Comparison of ENCODE assay signal across 31 mouse cellular contexts in genomic region chr2:145982317-145983045, GRCm38 (mm10). TPM values are rescaled to one million over a fixed set of nuclear protein-coding genes. Genes with fewer than 3 reads are reported as not detected.
DNase-seq lines count a peak whose midpoint lies in the region; ATAC-seq and TF ChIP-seq lines count a peak whose summit lies in the region.
"Had no signal": no experiment of that assay in that cellular context is flagged by ENCODE, and none has a peak within 500 bp of the region (broad histone marks: within the 10 kb centered on the region; RNA-seq: fewer than 3 reads in every experiment).

No protein-coding gene starts in this region.

- peaks cover 34% of the 10 kb centered on the region for H3K4me1 ChIP-seq in forebrain, embryonic 12.5 days
- peaks cover 41% of the 10 kb centered on the region for H3K4me1 ChIP-seq in midbrain, embryonic 13.5 days (replicated peaks)
- H3K4me1 ChIP-seq in lung, postnatal 0 days (ENCODE audit: insufficient read depth, low read depth, low read length): no peaks in the 10 kb centered on the region
- H3K4me1 ChIP-seq: heart, embryonic 10.5 days; heart, embryonic 15.5 days; lung, embryonic 15.5 days; stomach, embryonic 15.5 days had no signal

- peak; percentile 53; the same call in 1 of the 2 replicates for ATAC-seq in forebrain, embryonic 12.5 days (ENCODE audit: low FRiP score)
- ATAC-seq in midbrain, embryonic 13.5 days: 0 out of 2 replicates have a peak, but pooled peaks have one; percentile 15
- ATAC-seq in activated CD4-positive, CD25-positive, alpha-beta regulatory T cell, adult 4 months: no peak
- ATAC-seq in lung, postnatal 0 days: no peak

- TF ChIP-seq POLR2A in brain, embryonic 14.5 days (IDR thresholded peaks at IDR 0.05; ENCODE audit: borderline replicate concordance, extremely low read depth, insufficient read depth, insufficient read length, poor library complexity, severe bottlenecking): no peak

- H3K9me3 ChIP-seq in forebrain, embryonic 12.5 days: no peaks in the 10 kb centered on the region
- H3K9me3 ChIP-seq in midbrain, embryonic 13.5 days: no peaks in the 10 kb centered on the region
- H3K9me3 ChIP-seq in lung, postnatal 0 days (ENCODE audit: low read length): no peaks in the 10 kb centered on the region
- H3K9me3 ChIP-seq: heart, embryonic 10.5 days; heart, embryonic 15.5 days; hindbrain, embryonic 12.5 days; limb, embryonic 12.5 days; lung, embryonic 15.5 days; stomach, embryonic 15.5 days had no signal

- TF ChIP-seq EP300 in lung, postnatal 0 days (IDR thresholded peaks at IDR 0.05): no peak

- intact Hi-C loops in heart, postnatal 14 days (cut with DNase I): no loop called here

- 53% methylated on average over 9 of the region's 9 CpGs for WGBS in forebrain, embryonic 12.5 days
- 57% methylated on average over 9 of the region's 9 CpGs for WGBS in midbrain, embryonic 13.5 days
- 68% methylated on average over 9 of the region's 9 CpGs for WGBS in lung, postnatal 0 days

- no peak for TF ChIP-seq CTCF in brain, embryonic 14.5 days (IDR thresholded peaks at IDR 0.05; ENCODE audit: borderline replicate concordance, extremely low read depth, insufficient read depth, insufficient read length)
- TF ChIP-seq CTCF in lung, postnatal 0 days (IDR thresholded peaks at IDR 0.05): no peak

- no peak overlapping the region for H3K4me2 ChIP-seq in forebrain, embryonic 12.5 days
- H3K4me2 ChIP-seq in midbrain, embryonic 13.5 days (replicated peaks): no peak overlapping the region
- H3K4me2 ChIP-seq in lung, postnatal 0 days (replicated peaks; ENCODE audit: low read depth, low read length): no peak overlapping the region
- H3K4me2 ChIP-seq: heart, embryonic 15.5 days; hindbrain, embryonic 12.5 days; limb, embryonic 12.5 days; liver, embryonic 11.5 days; lung, embryonic 15.5 days; stomach, embryonic 15.5 days had no signal

- H3K9ac ChIP-seq in forebrain, embryonic 12.5 days: no peak overlapping the region
- H3K9ac ChIP-seq in midbrain, embryonic 13.5 days (replicated peaks): no peak overlapping the region
- no peak overlapping the region for H3K9ac ChIP-seq in lung, postnatal 0 days (replicated peaks; ENCODE audit: low read depth)
- H3K9ac ChIP-seq: heart, embryonic 15.5 days; hindbrain, embryonic 12.5 days; limb, embryonic 12.5 days; lung, embryonic 15.5 days; stomach, embryonic 15.5 days had no signal

- DNase-seq in heart, adult 11 months: peak; percentile 78
- no peak for DNase-seq in heart, postnatal 14 days
- peak; percentile 72 for DNase-seq in brain, embryonic 14.5 days (ENCODE audit: low read depth)
- DNase-seq in lung, postnatal 0 days (ENCODE audit: low spot score): no peak
- DNase-seq in liver: no peak
- DNase-seq: adrenal gland, postnatal 25 days; cerebellum, adult 8-10 months; gastrocnemius, postnatal 14 days; heart, postnatal 36 days; kidney, adult 11 months; kidney, postnatal 14 days; layer of hippocampus, adult 9-11 months; lung, postnatal 36 days; retina, postnatal 1 day; right cerebral cortex, postnatal 25 days had no signal

- no peaks in the 10 kb centered on the region for H3K36me3 ChIP-seq in forebrain, embryonic 12.5 days (replicated peaks)
- no peaks in the 10 kb centered on the region for H3K36me3 ChIP-seq in midbrain, embryonic 13.5 days
- no peaks in the 10 kb centered on the region for H3K36me3 ChIP-seq in lung, postnatal 0 days (ENCODE audit: insufficient read depth, low read length)
- H3K36me3 ChIP-seq: heart, embryonic 10.5 days; heart, embryonic 15.5 days; hindbrain, embryonic 12.5 days; limb, embryonic 12.5 days; lung, embryonic 15.5 days; stomach, embryonic 15.5 days had no signal

- no peak overlapping the region for H3K4me3 ChIP-seq in forebrain, embryonic 12.5 days (replicated peaks)
- no peak overlapping the region for H3K4me3 ChIP-seq in midbrain, embryonic 13.5 days (replicated peaks)
- no peak overlapping the region for H3K4me3 ChIP-seq in lung, postnatal 0 days (ENCODE audit: low read depth, low read length)
- H3K4me3 ChIP-seq: erythroblast, embryonic 14.5 days; heart, embryonic 10.5 days; heart, embryonic 15.5 days; hindbrain, embryonic 12.5 days; limb, embryonic 12.5 days; lung, embryonic 15.5 days; stomach, embryonic 15.5 days had no signal

- 0 out of 2 replicates have a peak, but pooled peaks cover 10% of the 10 kb centered on the region for H3K27me3 ChIP-seq in forebrain, embryonic 12.5 days
- peaks cover 7% of the 10 kb centered on the region for H3K27me3 ChIP-seq in midbrain, embryonic 13.5 days
- H3K27me3 ChIP-seq in lung, postnatal 0 days (replicated peaks; ENCODE audit: insufficient read depth, low read length): no peaks in the 10 kb centered on the region
- H3K27me3 ChIP-seq: heart, embryonic 15.5 days; hindbrain, embryonic 12.5 days; limb, embryonic 12.5 days; lung, embryonic 15.5 days; stomach, embryonic 15.5 days had no signal

- H3K27ac ChIP-seq in forebrain, embryonic 12.5 days: peak overlapping the region; percentile 21; the same call in 1 of the 2 replicates
- peak overlapping the region; percentile 84 for H3K27ac ChIP-seq in midbrain, embryonic 13.5 days
- H3K27ac ChIP-seq in lung, postnatal 0 days (ENCODE audit: low read length): no peak overlapping the region
- H3K27ac ChIP-seq: heart, embryonic 10.5 days; heart, embryonic 15.5 days; lung, embryonic 15.5 days; stomach, embryonic 15.5 days had no signal

RNA-seq across cellular contexts. Expression of gene Crnkl1, which starts 47.7 kb away (rescaled TPM):
- total RNA-seq in heart, postnatal 14 days (2021): 10 to 100 TPM; 18.2 to 20.0 TPM
- polyA plus RNA-seq in brain, embryonic 14.5 days (2012; rRNA removed): 17.3 and 17.7 TPM in 2 replicates
- 37.9 and 41.7 TPM in 2 replicates for polyA plus RNA-seq in forebrain, embryonic 12.5 days (2016; fragmentation: Nextera tagmentation; extraction: Ambion mirVana)
- 33.5 and 35.6 TPM in 2 replicates for polyA plus RNA-seq in midbrain, embryonic 13.5 days (2015; fragmentation: Nextera tagmentation; extraction: Ambion mirVana)
- 10 to 100 TPM; 53.1 to 55.4 TPM for polyA plus RNA-seq in activated CD4-positive, CD25-positive, alpha-beta regulatory T cell, adult 4 months (2017; shearing (Covaris generic))
- polyA plus RNA-seq in lung, postnatal 0 days (2015; fragmentation: Nextera tagmentation; extraction: Ambion mirVana): 20.2 and 20.7 TPM in 2 replicates

RNA-seq across cellular contexts. Expression of gene Cfap61, which starts 47.9 kb away (rescaled TPM):
- total RNA-seq in heart, postnatal 14 days (2021): 1 to 10 TPM in 1 of 2 experiments, under 1 TPM in 1; 0.68 to 2.7 TPM
- 2.1 and 2.9 TPM in 2 replicates for polyA plus RNA-seq in brain, embryonic 14.5 days (2012; rRNA removed)
- 1.1 and 1.2 TPM in 2 replicates for polyA plus RNA-seq in forebrain, embryonic 12.5 days (2016; fragmentation: Nextera tagmentation; extraction: Ambion mirVana)
- polyA plus RNA-seq in midbrain, embryonic 13.5 days (2015; fragmentation: Nextera tagmentation; extraction: Ambion mirVana): 1.7 and 1.8 TPM in 2 replicates
- not detected for polyA plus RNA-seq in activated CD4-positive, CD25-positive, alpha-beta regulatory T cell, adult 4 months (2017; shearing (Covaris generic))
- polyA plus RNA-seq in lung, postnatal 0 days (2015; fragmentation: Nextera tagmentation; extraction: Ambion mirVana): 2.2 and 4.9 TPM in 2 replicates
- total RNA-seq: common myeloid progenitor, adult 5-6 weeks; gastrocnemius, postnatal 14 days; granulocyte monocyte progenitor cell, adult 5-6 weeks; MEL; monocyte, adult 5-6 weeks had no signal
- polyA plus RNA-seq: erythroblast, embryonic 14.5 days; liver, embryonic 11.5 days; liver, embryonic 16.5 days had no signal

Comparison
In these comparisons a context has a peak if more than half of its experiments do, and no peak if none do; other contexts are left out.
1. DNase-seq: peak in heart, adult 11 months (single experiment) and brain, embryonic 14.5 days (single experiment); none in heart, postnatal 14 days (0 of 2), lung, postnatal 0 days (single experiment) and liver (single experiment).
2. ATAC-seq: peak in forebrain, embryonic 12.5 days (single experiment) and midbrain, embryonic 13.5 days (single experiment); none in activated CD4-positive, CD25-positive, alpha-beta regulatory T cell, adult 4 months (single experiment) and lung, postnatal 0 days (single experiment).